Mouse (Mus musculus): ENCODE data around the gene Naa11.

The Naa11 gene

DNA sequence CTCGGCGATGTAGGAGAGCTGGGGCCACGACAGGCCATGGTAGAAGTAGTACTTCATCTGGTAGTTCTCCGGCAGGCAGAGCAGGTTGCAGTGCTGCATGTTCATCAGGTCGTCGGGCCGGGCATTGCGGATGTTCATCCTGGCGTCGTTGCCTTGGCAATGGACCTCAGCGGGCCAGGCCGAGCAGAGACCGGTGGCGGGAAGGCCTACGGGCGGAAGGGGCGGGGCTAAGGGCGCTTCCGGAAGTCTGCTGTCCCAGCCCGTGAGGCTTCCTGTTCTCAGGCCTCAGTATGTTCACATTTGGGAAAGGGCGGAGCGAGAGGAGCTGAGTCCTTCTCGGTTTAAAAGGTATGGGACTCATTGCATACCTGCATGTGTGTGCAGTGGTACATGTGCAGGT, at the start of gene Naa11:
TSS of gene Naa11 (minus strand) at position 220 of the 400 bp plus-strand sequence.
- DNase-seq (ENCODE audit: low spot score in 2 of 2) = no peak

DNA sequence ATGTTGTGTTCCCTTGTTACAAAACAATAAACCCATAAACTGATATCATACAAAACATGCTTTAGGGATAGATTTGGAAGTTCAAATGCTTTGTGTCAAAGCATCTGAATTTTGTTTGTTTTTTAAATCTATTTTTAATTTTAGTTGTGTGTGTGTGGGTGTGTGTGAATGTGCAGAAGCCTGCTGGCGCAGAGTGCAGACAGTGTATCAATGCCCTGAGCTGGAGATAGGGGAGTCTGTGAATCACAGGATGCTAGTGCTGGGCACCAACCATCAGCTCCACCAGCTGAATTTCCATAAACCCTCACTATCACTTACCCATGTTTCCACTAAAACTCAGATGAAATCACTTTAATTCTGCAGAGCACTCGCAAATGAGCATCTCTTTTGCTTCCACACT, 40.3 kb upstream of the Naa11 start:
- no peak for DNase-seq (ENCODE audit: low spot score in 2 of 2)

DNA sequence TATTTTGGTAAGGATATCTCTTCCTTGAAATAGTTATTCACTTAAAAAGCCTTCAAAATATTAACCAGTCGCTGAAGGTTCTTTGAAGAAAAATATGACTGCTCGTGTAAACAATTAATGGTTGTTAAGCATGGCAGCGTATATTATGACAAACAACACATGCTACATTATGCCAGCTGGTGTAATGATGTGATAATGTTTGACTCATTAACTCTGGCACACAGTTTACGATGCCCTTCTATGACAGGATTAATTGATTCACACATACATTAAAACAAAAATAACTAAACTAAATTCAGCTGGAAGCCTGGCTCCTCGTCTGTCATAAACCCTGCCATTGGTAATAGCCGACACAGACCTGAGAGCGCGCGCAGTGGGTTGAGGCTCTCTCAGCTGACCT, 37.8 kb upstream of the Naa11 start:
- DNase-seq (ENCODE audit: low spot score in 2 of 2) = no peak

DNA sequence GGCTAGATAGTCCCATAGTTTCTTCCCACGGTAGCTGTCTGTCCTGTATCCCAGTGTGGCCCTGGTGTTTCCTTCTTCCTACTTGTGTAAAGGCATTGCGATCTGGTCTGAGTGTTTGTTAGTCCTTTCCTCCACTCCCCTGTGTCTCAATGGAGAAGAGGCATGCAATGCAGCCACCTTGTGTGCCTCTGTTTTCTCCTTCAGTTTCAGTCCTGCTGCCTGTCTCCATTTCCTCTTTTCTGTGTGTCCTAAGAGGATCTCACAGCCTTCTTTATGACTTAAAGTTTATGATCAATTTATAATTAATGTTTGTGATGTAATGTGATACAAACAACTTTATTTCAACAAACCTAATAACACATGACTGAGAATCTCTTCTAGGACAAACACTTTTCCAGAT, 29.5 kb upstream of the Naa11 start:
- no peak for DNase-seq (ENCODE audit: low spot score in 2 of 2)

DNA sequence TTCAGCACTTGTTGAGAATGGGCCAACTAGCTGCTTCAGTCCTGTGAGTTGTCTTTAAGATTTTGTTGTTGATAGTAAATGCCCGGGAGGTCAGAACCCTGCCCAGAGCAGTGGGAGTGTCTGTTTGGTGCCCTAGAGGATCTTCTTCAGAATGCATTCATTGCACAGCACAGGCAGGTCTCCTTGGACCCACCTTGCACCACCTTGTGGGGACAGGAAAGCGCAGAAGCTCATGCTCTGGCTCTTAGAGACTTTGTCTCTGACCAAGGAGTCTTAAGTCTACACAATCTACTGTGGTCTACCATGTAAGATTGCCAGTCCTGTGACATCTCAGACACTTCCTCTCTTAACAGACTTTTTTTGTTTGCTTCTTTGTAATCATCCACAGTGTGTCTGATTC, 25.0 kb upstream of the Naa11 start:
- no peak for DNase-seq (ENCODE audit: low spot score in 2 of 2)

DNA sequence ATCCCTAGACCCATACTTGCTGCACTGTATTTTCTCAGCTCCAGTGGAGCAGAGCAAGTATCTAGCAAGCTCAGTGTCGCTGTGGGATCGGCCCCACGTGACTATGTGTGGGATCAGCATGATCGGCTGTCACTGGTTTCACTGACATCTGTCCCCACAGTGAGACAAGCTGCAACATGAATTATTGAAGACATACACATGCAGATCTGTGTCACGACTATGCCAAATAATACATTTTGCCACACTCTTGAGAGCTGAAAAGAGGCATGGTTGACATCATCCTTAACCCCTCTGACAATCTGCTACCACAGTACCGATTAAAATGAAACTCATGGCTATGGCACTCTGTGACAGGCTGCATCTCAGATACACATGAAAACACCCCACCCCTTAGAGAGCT, 23.7 kb upstream of the Naa11 start:
- no peak for DNase-seq (ENCODE audit: low spot score in 2 of 2)

DNA sequence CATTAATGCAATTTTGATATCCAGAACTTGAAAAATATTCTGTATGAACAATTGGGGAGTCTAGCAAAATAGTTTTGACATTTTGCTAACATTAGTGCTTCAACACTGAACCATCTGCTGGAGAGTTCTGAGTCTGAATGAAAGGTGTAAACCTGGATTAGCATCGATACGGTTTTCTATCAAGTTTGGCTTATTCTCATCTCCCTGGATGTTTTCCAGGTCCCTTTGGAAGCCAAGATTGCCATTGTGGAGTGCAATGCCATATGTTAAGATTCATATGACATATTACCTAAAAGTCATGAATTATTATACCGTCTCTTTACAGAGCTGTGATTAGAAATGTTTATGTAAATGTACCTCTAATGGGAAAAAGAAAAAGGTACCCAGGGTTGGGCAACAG, 21.5 kb upstream of the Naa11 start:
- DNase-seq (ENCODE audit: low spot score in 2 of 2) = no peak

DNA sequence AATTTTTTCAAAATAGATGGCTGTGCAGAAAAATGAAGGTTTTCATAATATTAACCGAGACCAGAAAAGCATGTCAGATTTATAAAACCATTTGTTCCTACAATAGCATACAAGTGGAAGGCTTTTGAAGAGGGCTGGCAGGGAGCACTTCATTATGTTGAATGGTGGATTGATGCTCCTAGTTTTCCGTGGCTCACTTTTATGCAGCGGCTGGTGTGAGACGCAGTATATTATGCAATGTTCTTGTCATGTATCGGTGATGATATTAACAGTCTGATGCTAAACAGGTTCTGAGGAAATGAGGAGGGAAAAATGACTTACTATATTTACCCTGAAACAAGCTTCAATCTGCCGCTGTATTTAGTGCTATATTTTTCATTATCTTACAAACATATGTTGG, 18.0 kb upstream of the Naa11 start:
- DNase-seq (ENCODE audit: low spot score in 2 of 2) = no peak

DNA sequence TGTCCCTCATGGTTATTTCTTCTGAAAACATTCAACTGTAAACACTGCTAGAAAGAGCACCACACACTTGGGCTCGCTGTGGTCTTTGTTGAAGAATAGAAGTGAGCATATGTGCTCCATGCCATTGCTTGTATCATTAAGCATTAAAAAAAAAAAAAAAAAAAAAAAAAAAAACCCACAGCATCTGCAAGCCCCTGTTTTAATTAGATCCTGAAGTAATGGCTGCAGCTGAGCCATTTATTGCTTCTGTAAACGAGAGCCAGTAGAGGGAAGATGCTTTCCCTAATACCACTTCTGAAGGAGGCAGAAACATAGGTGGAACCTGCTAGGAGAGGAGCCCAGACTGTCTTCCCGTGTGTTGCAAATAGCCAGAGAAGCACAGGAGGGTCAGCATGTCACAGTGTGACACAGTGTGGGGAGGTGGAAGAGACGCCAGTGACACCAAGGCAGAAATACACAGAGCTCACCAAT, 17.1 kb upstream of the Naa11 start:
- DNase-seq (ENCODE audit: low spot score in 2 of 2) = no peak

DNA sequence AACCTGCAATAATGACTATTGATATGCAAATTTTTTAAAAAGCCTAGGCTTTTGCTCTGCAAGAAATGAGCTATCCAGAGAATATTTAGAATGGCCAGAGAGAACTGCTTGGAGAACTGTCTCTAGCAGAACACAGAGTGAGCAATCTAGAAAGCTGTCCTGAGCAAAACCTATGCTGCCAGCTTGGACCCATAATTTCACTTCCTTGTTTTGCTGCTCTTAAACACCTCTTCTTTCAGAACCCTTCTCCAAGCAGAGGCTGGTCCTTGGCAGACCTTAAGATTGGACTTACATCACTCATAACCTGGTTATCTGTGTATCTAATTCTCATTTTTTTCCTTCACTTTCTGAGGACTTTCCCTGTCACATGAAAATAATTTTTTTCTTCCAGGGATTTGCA, 8.9 kb upstream of the Naa11 start:
- DNase-seq (ENCODE audit: low spot score in 2 of 2) = no peak

DNA sequence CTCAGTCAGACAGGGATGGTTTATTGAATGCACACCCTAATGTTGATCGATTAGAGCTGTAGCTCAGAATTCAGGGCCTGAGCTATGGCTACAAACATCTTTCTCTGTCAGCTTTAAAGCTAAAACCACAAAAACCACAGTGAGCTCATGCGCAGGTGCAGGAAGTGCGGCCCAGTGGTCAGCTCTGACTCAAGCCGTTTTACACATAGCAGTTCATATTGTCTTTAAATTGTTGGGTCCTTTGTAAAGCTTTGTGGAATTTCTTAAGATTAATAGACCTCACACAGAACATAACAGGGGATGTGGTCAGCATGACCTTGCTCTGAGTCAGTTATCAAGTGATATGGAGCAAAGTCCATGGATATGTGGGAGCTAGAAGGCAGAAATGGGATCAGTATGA, 5.4 kb upstream of the Naa11 start:
- DNase-seq (ENCODE audit: low spot score in 2 of 2) = no peak

DNA sequence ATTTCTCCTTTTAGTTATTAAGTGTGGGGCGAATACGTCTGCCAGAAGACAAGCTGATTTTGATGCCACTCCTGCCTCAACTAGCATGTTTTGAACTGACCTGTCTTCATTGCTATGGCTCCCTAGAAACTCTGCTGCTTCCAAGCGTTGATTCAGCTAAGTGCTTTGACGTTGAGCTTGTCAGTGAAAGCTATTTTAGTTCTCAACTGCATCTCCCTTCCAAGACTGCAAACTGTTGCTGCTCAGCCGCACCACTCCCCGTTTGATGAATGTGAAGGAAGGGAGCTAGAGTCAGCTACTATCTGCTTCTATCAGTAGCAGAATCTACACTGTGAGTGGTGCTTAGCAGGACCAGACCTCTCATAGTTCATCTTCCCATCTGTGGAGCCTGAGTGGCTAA, 4.6 kb downstream of the Naa11 start:
- DNase-seq (ENCODE audit: low spot score in 2 of 2) = peak; percentile 10 to 23

DNA sequence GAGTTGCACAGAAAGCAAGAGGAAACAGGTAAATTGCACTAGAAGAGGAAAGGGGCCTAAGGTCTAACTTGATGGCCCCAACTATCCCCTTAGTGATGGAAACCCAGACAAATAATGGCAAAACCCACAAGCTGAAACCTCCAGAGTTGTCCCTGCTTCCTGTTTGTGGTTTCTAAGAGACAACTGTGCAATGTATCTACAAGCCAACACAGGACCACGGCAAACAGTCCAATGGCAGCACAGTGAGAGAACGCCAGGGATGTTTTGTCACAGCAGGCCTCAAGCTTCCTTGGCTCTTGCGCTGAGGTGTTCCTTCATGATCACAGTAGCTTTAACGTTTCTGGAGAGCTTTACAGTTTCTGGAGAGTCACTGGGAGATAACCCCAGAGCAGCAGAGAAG, 7.8 kb downstream of the Naa11 start:
- no peak for DNase-seq (ENCODE audit: low spot score in 2 of 2)

DNA sequence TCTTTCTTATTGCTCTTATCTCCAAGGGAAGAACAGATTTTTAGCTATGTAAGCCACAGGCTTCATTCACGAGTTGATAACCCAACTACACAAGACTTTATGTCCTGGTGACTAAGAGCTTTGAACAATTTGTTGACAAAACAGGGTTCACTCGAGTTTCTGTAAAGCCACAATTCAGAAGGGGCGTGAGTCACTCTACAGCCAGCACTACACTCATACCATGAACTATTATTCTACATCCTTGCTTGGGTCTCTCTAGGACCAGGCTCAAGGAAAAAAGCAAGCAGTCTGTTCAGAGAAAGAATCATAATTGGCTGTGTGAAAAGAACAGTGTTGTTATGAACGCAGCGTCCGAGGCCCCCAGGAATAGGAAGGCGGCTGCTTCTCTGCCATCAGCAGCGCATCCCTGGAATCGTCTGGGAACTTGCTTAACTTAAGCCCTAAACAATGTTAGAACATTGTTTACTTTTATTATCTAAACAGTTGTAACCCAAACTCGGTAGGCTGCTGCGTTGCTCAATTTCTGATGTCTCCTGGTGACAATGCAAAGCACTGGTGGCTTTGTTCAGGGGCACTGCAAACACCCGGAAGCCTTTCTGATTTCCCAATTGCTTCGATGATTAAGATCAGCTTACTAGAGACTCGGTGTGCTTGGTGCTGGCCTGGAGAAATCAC, 9.5 kb downstream of the Naa11 start:
- no peak for DNase-seq (ENCODE audit: low spot score in 2 of 2)

DNA sequence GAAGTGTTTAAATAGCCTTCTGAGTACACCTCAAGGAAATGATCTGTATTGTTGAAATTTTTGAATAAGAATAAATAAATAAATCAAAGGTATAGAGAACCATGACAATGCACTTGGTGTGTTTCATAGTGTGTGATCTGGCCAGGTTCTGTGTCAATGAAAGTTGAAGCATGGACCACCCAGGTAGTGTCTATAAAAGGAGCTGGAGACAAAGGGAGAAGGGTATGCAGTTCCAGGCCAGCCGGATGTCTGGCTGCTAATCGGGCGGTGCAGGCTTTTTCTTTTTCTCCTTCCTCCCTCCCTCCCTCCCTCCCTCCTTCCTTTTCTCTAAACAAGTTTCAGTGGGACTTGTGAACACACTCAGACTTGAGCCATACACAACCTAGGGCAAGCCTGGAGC, 12.2 kb downstream of the Naa11 start:
- DNase-seq (ENCODE audit: low spot score in 2 of 2) = no peak

DNA sequence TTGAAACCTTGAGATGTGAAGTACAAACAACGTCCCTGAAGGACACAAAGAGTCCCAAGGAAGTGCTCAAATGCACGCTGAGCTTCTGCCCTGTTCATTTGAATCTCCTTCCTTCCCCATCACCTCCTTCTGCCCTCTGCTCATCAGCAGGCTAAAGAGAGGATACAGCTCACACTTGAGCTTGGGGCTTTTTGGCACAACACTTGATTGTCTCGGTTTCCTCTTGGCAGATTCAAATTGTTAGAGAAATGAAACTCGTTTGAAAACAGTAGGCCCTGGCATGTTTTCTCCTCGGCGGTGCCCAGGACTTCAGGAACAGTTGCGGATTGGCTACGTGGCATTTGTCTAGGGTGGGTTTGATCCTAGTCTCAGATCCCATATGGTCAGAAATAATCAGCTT, 27.4 kb downstream of the Naa11 start:
- no peak for DNase-seq (ENCODE audit: low spot score in 2 of 2)

DNA sequence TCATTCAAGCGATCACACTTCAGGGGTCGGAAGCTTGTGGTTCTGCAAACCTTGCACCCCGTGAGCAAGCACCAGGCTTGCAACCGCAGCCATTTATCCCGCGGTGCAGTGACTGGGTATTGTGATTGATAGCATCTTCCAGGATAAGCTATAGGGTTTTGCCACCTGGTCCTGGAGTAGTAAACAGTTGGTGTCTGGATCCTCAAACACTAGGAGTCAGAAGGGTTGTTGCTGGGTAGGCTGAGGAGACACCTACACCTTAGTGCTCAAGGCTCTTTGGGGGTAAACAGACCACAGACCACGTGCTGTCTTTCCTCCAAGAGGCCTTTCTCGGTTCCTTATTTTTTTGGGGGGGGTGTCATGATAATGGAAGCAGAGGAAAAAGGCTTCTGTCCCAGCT, 27.9 kb downstream of the Naa11 start:
- no peak for DNase-seq (ENCODE audit: low spot score in 2 of 2)

DNA sequence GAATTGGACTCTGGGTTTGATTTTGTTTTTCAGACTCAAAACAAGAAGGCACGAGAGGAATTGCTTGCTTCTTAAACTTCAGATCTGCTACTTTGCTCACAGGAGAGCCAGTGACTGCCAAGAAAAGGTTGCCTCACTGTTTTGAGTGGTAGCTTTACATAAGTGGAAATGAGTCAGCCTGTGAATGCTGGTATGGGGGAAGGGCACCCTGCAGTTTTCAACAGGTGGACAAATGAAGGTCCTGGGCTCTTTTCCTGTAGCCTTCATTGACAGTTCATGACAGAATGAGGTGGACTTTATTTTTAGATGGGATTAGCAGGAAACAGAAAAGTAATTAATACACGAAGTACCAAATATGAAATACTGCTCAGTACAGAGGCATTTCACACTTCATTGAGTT, 29.6 kb downstream of the Naa11 start:
- no peak for DNase-seq (ENCODE audit: low spot score in 2 of 2)

DNA sequence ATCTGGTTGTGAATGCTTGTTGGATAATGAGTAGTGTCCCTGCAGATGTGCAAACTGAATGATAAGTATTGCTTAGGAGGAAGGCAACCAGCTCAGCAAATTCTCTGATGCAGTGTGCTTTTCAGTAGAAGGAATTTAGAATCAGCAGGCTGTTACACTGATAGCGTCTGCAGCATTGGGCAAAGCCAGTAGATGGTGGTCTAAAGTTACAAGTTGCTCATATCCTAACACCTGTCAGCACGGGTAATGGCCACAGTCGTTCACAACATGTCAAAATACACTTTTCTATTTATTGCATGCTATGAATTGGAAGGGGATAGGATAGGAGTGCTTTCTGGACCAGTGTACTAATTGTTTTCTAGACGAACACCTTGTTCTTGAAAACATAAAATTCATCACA, 33.1 kb downstream of the Naa11 start:
- DNase-seq (ENCODE audit: low spot score in 2 of 2) = no peak

DNA sequence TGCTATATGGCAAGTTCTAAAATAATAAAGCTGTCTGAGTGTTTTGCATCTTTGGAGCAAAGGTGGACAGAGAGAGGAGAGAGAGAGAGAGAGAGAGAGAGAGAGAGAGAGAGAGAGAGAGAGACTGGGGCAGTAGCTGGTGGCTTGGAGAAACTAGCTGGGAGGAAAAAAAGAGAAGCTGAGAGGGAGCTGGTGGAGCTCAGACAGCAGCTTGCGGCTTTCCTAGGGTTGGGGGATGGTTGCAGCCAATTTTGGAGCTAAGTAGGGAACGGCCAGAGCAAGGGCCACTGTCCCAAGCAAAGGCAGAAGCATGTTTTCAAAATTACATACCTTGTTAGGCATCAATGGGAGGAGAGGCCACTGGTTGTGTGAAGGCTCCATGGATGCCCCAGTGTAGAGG, 36.0 kb downstream of the Naa11 start:
- DNase-seq (ENCODE audit: low spot score in 2 of 2) = no peak

DNA sequence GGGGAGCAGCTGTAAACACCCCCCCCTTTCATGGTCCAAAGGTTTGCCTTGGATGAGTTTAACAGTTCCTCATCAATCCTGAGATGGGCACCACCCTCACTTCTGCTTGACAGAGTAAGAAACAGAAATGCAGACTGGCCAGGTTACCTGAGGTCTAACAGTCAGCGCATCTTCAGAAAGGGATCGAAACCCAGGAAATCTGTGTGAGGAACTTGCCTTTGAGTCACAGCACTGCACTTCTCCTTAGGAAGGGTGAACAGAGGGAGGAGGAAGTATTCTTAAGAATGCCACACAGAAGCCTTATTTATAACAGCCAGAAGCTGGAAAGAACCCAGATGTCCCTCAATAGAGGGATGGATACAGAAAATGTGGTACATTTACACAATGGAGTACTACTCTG, 37.0 kb downstream of the Naa11 start:
- DNase-seq (ENCODE audit: low spot score in 2 of 2) = no peak

DNA sequence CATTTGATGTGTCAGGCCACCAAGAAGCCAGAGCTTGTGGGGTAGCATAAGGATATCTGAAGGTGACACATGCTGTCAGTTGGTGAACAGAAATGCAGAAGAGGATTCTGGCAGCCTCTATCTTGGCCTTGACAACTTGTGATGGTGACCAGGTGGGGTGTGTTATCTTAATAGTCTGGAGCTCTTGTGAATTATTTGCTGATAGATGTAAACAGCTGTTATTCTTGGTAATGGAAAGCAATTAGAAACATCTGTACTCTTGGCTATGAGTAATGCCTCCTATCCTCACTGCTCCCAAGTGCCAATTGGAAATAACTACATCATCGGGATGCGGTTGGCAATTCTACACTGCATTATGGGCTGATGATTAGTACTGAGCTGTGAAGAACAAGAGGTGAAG, 43.4 kb downstream of the Naa11 start:
- DNase-seq (ENCODE audit: low spot score in 2 of 2) = no peak

DNA sequence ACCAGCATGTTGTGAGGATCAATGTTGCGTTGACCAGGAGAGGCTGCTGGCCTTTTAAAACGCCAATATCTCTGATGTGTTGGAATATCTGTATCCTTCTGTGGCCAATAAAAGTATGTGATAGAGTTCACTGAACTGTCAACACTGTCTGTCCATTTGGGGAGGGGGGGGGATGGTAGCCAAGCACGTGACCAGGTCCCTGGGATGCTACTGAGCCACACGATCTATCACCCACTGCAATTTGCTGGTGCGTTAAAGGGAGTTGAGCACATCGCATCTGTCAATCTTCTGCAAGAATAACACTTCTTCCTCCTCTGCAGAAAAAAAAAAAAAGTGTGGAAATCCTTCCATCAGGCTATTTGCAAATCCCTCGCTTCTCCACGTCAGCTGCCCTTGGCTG, 43.9 kb downstream of the Naa11 start:
- DNase-seq (ENCODE audit: low spot score in 2 of 2) = no peak

DNA sequence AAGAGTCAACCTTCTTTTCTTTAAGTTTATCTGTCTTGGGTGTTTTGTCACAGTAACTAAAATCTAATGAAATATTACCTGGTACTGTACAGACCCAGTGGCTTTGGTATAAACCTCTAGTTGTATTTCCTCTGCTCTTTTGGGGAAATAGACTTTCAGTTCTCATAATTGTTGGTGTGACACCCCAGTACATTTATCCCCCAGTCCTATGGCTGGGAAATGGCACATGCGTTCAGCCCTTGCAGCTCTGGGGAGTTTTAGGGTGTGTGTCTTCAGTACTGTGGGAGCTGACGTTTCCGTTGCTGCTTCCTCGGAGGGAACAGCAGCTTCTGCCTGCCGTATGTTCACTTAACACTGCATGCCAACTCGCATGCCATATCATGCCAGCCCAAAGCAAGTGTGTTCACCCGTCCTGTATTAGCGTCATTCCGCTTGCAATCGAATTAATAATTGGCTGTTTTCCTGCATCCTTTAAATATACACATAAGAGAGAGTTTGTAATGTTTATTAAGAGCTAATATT, 46.4 kb downstream of the Naa11 start:
- DNase-seq (ENCODE audit: low spot score in 2 of 2) = no peak
